Mouse (Mus musculus): ENCODE measurements around the gene Sec16b. TPM values are rescaled to one million over a fixed set of nuclear protein-coding genes. Genes with fewer than 3 reads are reported as not detected.

Gene Sec16b
- polyA plus RNA-seq, 1 experiment from 2014 or later = 0.79 TPM

DNA sequence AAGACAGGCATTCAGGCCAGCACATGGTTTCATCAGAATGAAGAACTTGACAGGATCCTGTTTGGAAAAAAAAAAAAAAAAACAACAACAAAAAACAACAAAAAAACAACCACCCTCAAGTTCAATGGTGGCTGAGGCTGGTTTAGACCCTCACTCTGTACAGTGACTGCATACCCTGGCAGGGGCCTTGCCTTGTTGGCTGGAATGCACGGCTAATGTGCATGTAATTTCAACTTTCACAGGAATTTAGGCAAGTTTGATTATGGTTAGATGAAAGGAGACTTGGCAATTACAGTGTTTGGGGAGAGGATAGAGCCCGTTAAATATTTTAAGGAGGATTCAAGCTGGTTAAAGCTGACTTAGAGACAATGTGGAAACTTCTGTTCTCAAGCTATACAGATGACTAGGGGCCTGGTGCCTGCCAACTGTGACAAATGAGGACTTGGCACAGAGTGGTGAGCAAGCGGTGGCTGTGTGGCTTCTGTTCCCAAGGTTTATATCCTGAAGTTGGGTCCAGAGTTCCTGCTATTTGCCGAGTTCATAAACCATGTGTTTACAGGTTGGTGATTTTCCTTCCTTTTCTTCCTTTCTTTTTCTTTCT, 567 bp downstream of the Sec16b start:
- Histone ChIP-seq H3K4me3 (replicated peaks; ENCODE audit: low read length) (no peak overlapping the region), H3K36me3 (replicated peaks; ENCODE audit: control insufficient read depth, insufficient read depth) (no peaks in the 10 kb centered on the region), H3K27ac (no peak overlapping the region), H3K27me3 (ENCODE audit: control insufficient read depth, insufficient read depth, low read length) (no peaks in the 10 kb centered on the region), H3K4me1 (replicated peaks; ENCODE audit: control insufficient read depth, insufficient read depth, low read length) (0 out of 2 replicates have a peak, but pooled peaks cover 7% of the 10 kb centered on the region), H3K9me3 (ENCODE audit: control insufficient read depth, low read length) (no peaks in the 10 kb centered on the region), H3K9ac (no peak overlapping the region), H3K4me2 (replicated peaks) (no peak overlapping the region)
- ATAC-seq (ENCODE audit: low FRiP score) = peak; percentile 85
- 28% methylated on average over 4 of the region's 4 CpGs for WGBS
- DNase-seq (ENCODE audit: low spot score) = peak; percentile 48

DNA sequence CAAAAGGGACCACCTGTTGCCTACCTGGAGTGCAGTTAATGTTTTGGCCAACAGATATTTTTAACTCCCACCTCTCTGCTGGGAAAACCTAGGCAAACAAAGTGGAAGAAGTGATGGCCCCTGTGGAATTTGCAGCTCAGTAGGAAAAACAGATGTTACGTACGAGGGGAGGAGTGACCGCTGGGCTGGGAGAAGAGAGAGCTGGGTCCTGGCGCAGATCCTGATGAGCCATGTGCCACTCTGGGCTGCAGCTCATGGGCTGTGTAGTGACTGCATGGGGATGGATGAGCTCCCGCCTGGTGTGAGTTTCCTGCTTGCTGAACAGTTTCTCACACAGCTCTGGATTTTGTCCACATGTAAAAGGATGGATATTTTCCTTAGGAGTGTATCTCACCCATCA, 1.3 kb downstream of the Sec16b start:
- 46% methylated on average over 5 of the region's 5 CpGs for WGBS
- Histone ChIP-seq H3K4me1 (replicated peaks; ENCODE audit: control insufficient read depth, insufficient read depth, low read length) (0 out of 2 replicates have a peak, but pooled peaks cover 7% of the 10 kb centered on the region), H3K4me2 (replicated peaks) (no peak overlapping the region), H3K27ac (no peak overlapping the region), H3K36me3 (replicated peaks; ENCODE audit: control insufficient read depth, insufficient read depth) (no peaks in the 10 kb centered on the region), H3K9ac (no peak overlapping the region), H3K9me3 (ENCODE audit: control insufficient read depth, low read length) (no peaks in the 10 kb centered on the region), H3K27me3 (ENCODE audit: control insufficient read depth, insufficient read depth, low read length) (no peaks in the 10 kb centered on the region), H3K4me3 (replicated peaks; ENCODE audit: low read length) (no peak overlapping the region)
- ATAC-seq (ENCODE audit: low FRiP score) = no peak
- no peak for DNase-seq (ENCODE audit: low spot score)

DNA sequence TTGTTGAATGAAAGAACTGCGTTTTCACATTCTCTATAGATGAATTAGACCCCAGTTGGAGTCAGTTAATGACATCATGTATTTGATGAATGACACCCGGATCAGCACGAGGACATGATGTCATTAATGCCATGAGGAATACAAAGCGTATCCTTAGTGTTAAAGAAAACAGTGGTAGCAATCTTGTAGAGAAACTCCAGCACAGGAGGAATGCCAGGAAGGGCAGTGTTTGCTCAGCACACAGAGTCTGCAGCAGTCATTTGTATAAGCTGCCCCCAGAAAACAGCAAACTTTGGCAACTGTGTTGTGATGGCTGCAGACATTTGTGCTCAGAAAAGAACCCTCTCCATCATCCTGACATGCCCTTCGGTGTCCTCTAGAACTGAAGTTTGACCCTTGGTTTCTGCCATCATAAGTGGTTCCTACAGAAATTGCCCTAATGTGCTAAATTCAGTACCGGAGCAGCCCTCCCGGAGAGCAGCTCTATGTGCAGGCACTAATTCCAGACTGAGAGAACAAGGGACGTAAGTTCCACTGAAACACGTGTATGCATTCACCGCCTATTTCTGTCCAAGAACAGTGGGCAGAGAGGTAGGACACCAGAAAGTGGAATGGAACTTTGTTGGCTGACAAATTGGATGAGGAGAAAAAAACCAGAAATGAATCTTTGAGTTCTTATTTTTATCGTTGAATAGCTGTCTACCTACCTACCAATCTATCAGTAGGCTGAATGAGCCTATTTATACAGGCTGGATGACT, 6.3 kb downstream of the Sec16b start:
- Histone ChIP-seq H3K36me3 (replicated peaks; ENCODE audit: control insufficient read depth, insufficient read depth) (no peaks in the 10 kb centered on the region), H3K27ac (no peak overlapping the region), H3K9ac (no peak overlapping the region), H3K4me1 (replicated peaks; ENCODE audit: control insufficient read depth, insufficient read depth, low read length) (0 out of 2 replicates have a peak, but pooled peaks cover 7% of the 10 kb centered on the region), H3K4me2 (replicated peaks) (no peak overlapping the region), H3K27me3 (ENCODE audit: control insufficient read depth, insufficient read depth, low read length) (no peaks in the 10 kb centered on the region), H3K9me3 (ENCODE audit: control insufficient read depth, low read length) (no peaks in the 10 kb centered on the region), H3K4me3 (replicated peaks; ENCODE audit: low read length) (no peak overlapping the region)
- ATAC-seq (ENCODE audit: low FRiP score) (no peak), DNase-seq (ENCODE audit: low spot score) (no peak)
- 64% methylated on average over 11 of the region's 11 CpGs for whole genome bisulfite sequencing

DNA sequence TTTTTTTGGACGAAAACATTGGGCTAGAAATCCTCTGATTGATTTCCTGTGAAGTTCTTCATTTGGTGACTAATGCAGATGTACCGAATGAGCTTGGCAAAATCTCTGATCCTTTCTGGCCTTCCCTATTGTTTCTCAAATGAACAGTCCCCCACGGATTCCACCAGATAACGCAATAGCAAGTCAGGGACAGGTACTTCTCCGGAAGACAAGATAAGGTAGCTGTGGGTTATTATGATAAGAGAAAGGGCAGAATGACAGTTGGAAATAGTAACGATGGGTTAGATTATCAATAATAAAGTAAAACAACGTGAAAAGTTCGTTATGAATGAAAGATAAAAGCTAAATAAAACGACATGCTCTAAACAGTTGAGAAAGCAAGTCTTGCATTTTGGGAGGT, 7.0 kb downstream of the Sec16b start:
- Histone ChIP-seq H3K27me3 (ENCODE audit: control insufficient read depth, insufficient read depth, low read length) (no peaks in the 10 kb centered on the region), H3K36me3 (replicated peaks; ENCODE audit: control insufficient read depth, insufficient read depth) (no peaks in the 10 kb centered on the region), H3K9ac (no peak overlapping the region), H3K4me2 (replicated peaks) (no peak overlapping the region), H3K4me3 (replicated peaks; ENCODE audit: low read length) (no peak overlapping the region), H3K27ac (no peak overlapping the region), H3K4me1 (replicated peaks; ENCODE audit: control insufficient read depth, insufficient read depth, low read length) (0 out of 2 replicates have a peak, but pooled peaks cover 9% of the 10 kb centered on the region), H3K9me3 (ENCODE audit: control insufficient read depth, low read length) (no peaks in the 10 kb centered on the region)
- no peak for DNase-seq (ENCODE audit: low spot score)
- no peak for ATAC-seq (ENCODE audit: low FRiP score)
- WGBS = 81% methylated on average over 9 of the region's 9 CpGs

DNA sequence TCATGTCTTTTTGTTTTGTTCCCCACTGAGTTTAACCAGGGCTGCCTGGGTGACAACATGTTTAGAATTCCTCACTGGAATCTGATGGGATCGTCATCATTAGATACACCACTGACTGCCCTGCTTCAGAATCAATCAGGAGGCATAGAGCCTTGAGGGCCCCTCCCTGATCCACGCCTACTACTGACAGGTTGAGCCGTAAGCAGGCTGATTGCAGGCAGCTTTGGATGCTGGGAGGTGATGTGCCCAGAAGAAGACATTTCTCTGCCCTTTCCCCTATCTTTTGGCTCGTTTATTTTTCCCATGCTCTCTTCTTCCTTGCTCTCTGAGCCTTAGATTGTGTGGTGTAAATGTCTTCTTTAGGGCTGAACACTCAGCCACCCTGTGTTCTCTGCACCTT, 7.8 kb downstream of the Sec16b start:
- Histone ChIP-seq H3K36me3 (replicated peaks; ENCODE audit: control insufficient read depth, insufficient read depth) (no peaks in the 10 kb centered on the region), H3K27me3 (ENCODE audit: control insufficient read depth, insufficient read depth, low read length) (no peaks in the 10 kb centered on the region), H3K9ac (no peak overlapping the region), H3K27ac (no peak overlapping the region), H3K4me2 (replicated peaks) (no peak overlapping the region), H3K9me3 (ENCODE audit: control insufficient read depth, low read length) (no peaks in the 10 kb centered on the region), H3K4me1 (replicated peaks; ENCODE audit: control insufficient read depth, insufficient read depth, low read length) (peaks cover 10% of the 10 kb centered on the region; the same call in 1 of the 2 replicates), H3K4me3 (replicated peaks; ENCODE audit: low read length) (no peak overlapping the region)
- ATAC-seq (ENCODE audit: low FRiP score) (no peak), DNase-seq (ENCODE audit: low spot score) (no peak)
- WGBS = 76% methylated on average over 4 of the region's 4 CpGs

DNA sequence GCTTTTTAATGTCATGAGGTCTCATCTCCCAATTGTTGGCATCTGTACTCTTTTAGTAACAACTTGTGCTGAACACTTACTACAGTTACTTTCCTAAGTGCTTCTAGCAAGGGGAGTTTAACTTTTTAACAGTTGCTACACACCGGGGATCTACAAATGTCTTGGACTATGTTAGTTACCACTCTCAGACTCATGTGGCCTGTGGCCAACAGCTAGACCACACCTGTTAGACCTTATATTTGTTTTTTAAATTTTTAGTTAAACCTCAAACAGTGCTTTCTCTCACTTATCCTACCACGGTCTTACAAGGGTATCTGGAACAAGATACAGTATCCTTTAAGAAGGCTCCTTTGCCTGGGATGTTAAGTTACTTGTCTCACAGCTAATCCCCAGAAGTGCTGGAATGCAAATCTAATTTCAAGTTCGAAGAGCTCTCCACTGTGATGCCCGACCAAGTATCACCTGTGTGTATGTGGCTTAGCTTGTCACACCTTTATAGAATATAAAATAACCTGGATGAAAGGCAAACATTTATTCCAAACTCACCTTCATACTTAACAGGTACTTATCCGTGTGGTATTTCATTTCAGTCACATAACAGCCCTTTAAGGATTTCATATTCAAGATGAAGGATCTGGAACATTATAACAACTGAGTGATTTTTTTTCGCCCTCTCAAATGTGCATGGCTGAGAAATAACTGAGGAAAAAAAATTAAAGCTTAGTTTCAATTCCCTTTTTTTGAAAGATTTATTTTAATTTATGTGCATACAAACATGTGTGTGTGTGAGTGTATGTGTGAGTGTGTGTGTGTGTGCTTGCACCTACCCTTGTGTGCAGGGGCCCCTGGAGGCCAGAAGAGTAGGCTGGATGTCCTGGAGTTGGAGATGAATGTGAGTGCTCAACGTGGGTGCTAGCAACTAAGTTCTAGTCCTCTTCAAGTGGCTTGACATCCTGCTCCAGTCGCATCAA, 10.6 kb downstream of the Sec16b start:
- DNase-seq (ENCODE audit: low spot score) = no peak
- WGBS = 91% methylated on average over 8 of the region's 8 CpGs
- ATAC-seq (ENCODE audit: low FRiP score) = no peak
- H3K4me2 ChIP-seq (replicated peaks) = no peak overlapping the region
- H3K4me1 ChIP-seq (replicated peaks; ENCODE audit: control insufficient read depth, insufficient read depth, low read length) = peaks cover 3% of the 10 kb centered on the region; the same call in 1 of the 2 replicates
- H3K27me3 ChIP-seq (ENCODE audit: control insufficient read depth, insufficient read depth, low read length) = no peaks in the 10 kb centered on the region
- no peak overlapping the region for H3K9ac ChIP-seq
- H3K4me3 ChIP-seq (replicated peaks; ENCODE audit: low read length) = no peak overlapping the region
- no peak overlapping the region for H3K27ac ChIP-seq
- no peaks in the 10 kb centered on the region for H3K9me3 ChIP-seq (ENCODE audit: control insufficient read depth, low read length)
- H3K36me3 ChIP-seq (replicated peaks; ENCODE audit: control insufficient read depth, insufficient read depth) = no peaks in the 10 kb centered on the region

DNA sequence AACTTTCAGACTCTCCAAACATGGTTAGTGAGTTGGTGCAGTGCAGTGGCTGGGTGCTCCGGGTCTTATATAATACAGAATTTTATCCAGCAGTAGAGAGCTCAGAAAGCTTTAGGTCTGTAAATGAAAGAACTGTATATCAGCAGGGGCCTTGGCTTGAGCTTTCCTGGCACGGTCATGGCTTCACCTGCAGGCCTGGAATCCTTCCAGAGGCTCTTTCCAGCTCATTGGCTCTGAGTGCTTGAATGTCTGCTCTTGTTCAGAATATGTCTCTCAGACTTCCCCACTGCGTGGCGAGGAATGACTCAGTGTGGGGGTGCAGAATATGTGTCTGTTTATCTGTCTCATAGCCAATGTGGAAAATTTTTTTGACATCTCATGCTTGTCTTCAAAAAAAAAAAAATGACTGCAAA, 11.6 kb downstream of the Sec16b start:
- Histone ChIP-seq H3K4me1 (replicated peaks; ENCODE audit: control insufficient read depth, insufficient read depth, low read length) (peaks cover 3% of the 10 kb centered on the region; the same call in 1 of the 2 replicates), H3K27ac (no peak overlapping the region), H3K4me2 (replicated peaks) (no peak overlapping the region), H3K9ac (no peak overlapping the region), H3K36me3 (replicated peaks; ENCODE audit: control insufficient read depth, insufficient read depth) (no peaks in the 10 kb centered on the region), H3K4me3 (replicated peaks; ENCODE audit: low read length) (no peak overlapping the region), H3K9me3 (ENCODE audit: control insufficient read depth, low read length) (no peaks in the 10 kb centered on the region), H3K27me3 (ENCODE audit: control insufficient read depth, insufficient read depth, low read length) (no peaks in the 10 kb centered on the region)
- 43% methylated on average over 4 of the region's 4 CpGs for WGBS
- ATAC-seq (ENCODE audit: low FRiP score) = peak; percentile 69; the same call in 1 of the 2 replicates
- DNase-seq (ENCODE audit: low spot score) = peak; percentile 70

DNA sequence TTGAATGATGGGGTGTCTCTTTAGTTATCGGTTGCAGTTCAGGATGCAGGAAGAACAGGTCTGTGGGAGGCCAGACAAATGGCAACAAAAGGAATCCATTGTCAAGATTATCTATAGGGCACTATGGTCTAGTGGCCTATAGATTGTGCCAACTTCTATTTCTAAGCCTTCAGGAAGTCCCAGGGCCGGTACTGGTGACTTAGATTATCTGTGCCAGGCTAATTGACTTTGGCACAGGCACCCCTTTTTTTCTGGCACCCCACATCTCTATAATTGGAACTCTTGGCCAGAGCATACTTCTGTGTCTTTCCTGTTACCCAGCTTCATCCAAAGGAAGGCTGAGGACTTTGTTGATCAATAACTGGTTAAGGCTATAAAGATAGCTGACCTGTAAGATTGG, 12.9 kb downstream of the Sec16b start:
- ATAC-seq (ENCODE audit: low FRiP score) = no peak
- H3K9me3 ChIP-seq (ENCODE audit: control insufficient read depth, low read length) = no peaks in the 10 kb centered on the region

DNA sequence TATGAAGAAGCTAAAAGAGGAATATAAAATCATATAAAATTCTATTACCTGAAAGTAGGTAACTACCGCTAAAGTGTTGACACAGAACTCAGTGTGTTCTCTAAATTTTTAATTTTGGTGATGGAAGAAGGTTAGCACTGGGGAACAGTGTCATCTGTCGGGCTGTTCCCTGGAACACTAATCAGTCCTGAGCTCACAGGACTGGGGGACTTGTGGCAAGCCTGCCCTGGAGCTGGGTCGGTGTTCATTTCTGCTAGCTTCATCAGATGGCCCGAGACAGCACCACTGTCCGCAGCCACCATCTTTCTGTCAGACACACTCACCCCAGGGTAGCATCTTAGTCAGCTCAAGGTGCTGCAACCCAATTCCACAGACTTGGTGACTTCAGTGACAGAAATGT, 15.8 kb downstream of the Sec16b start:
- H3K27me3 ChIP-seq (ENCODE audit: control insufficient read depth, insufficient read depth, low read length) = no peaks in the 10 kb centered on the region

More for the DNA sequence above, 12.9 kb downstream of the Sec16b start:
- H3K27me3 ChIP-seq (ENCODE audit: control insufficient read depth, insufficient read depth, low read length) = no peaks in the 10 kb centered on the region
- no peak for DNase-seq (ENCODE audit: low spot score)
- no peaks in the 10 kb centered on the region for H3K36me3 ChIP-seq (replicated peaks; ENCODE audit: control insufficient read depth, insufficient read depth)
- no peak overlapping the region for H3K4me2 ChIP-seq (replicated peaks)
- whole genome bisulfite sequencing = 75% methylated on average over 2 of the region's 2 CpGs
- peaks cover 3% of the 10 kb centered on the region; the same call in 1 of the 2 replicates for H3K4me1 ChIP-seq (replicated peaks; ENCODE audit: control insufficient read depth, insufficient read depth, low read length)
- no peak overlapping the region for H3K27ac ChIP-seq
- no peak overlapping the region for H3K9ac ChIP-seq
- H3K4me3 ChIP-seq (replicated peaks; ENCODE audit: low read length) = no peak overlapping the region

More for the DNA sequence above, 15.8 kb downstream of the Sec16b start:
- Histone ChIP-seq H3K4me1 (replicated peaks; ENCODE audit: control insufficient read depth, insufficient read depth, low read length) (peaks cover 3% of the 10 kb centered on the region; the same call in 1 of the 2 replicates), H3K36me3 (replicated peaks; ENCODE audit: control insufficient read depth, insufficient read depth) (no peaks in the 10 kb centered on the region), H3K9me3 (ENCODE audit: control insufficient read depth, low read length) (no peaks in the 10 kb centered on the region), H3K27ac (no peak overlapping the region), H3K4me3 (replicated peaks; ENCODE audit: low read length) (no peak overlapping the region), H3K9ac (no peak overlapping the region), H3K4me2 (replicated peaks) (no peak overlapping the region)
- no peak for DNase-seq (ENCODE audit: low spot score)
- no peak for ATAC-seq (ENCODE audit: low FRiP score)
- whole genome bisulfite sequencing = 95% methylated on average over 5 of the region's 5 CpGs
